Mouse (Mus musculus): Measurements from ENCODE around the gene Ptprh.

Ptprh gene

GRCm38 (mm10) chr7:4603873-4604272, at the start of gene Ptprh:
Gene Ptprh (minus strand): TSS chr7:4604041.
- DNase-seq: no peak

- no peak for DNase-seq
These were observed 49.5 kb upstream of the Ptprh start for GRCm38 (mm10) chr7:4653351-4653750.

GRCm38 (mm10) chr7:4652726-4653125, 48.9 kb upstream of the Ptprh start:
- no peak for DNase-seq

- no peak for DNase-seq
These were observed 47.7 kb upstream of the Ptprh start for GRCm38 (mm10) chr7:4651581-4651980.

- no peak for DNase-seq
These were observed 44.2 kb upstream of the Ptprh start for GRCm38 (mm10) chr7:4647992-4648391.

GRCm38 (mm10) chr7:4647291-4647690, 43.5 kb upstream of the Ptprh start:
- DNase-seq: peak; percentile 63 to 73

- DNase-seq: no peak
These were observed 43.0 kb upstream of the Ptprh start for GRCm38 (mm10) chr7:4646806-4647205.

GRCm38 (mm10) chr7:4643225-4643624, 39.4 kb upstream of the Ptprh start:
- no peak for DNase-seq

- DNase-seq: no peak
These were observed 38.1 kb upstream of the Ptprh start for GRCm38 (mm10) chr7:4641956-4642355.

- DNase-seq: no peak
These were observed 37.3 kb upstream of the Ptprh start for GRCm38 (mm10) chr7:4641155-4641554.

- DNase-seq: no peak
These were observed 32.3 kb upstream of the Ptprh start for GRCm38 (mm10) chr7:4636179-4636578.

- no peak for DNase-seq
These were observed 27.2 kb upstream of the Ptprh start, which contains the start of gene Tmem86b for GRCm38 (mm10) chr7:4631031-4631430. Gene Tmem86b (minus strand): TSS chr7:4631422.

- DNase-seq: no peak
These were observed 26.4 kb upstream of the Ptprh start for GRCm38 (mm10) chr7:4630198-4630597.

- no peak for DNase-seq
These were observed 25.7 kb upstream of the Ptprh start for GRCm38 (mm10) chr7:4629586-4629985.

GRCm38 (mm10) chr7:4625928-4626327, 22.1 kb upstream of the Ptprh start:
- DNase-seq: no peak

- DNase-seq: no peak
These were observed 20.5 kb upstream of the Ptprh start for GRCm38 (mm10) chr7:4624343-4624742.

- peak in 1 of 2 experiments; percentile 65 for DNase-seq
These were observed 19.8 kb upstream of the Ptprh start for GRCm38 (mm10) chr7:4623544-4624189.

GRCm38 (mm10) chr7:4619979-4620378, 16.1 kb upstream of the Ptprh start:
- DNase-seq: peak in 1 of 2 experiments; percentile 56

GRCm38 (mm10) chr7:4613740-4614403, 10.0 kb upstream of the Ptprh start:
- no peak for DNase-seq

- no peak for DNase-seq
These were observed 9.1 kb upstream of the Ptprh start for GRCm38 (mm10) chr7:4612956-4613355.

GRCm38 (mm10) chr7:4612386-4612785, 8.5 kb upstream of the Ptprh start:
- DNase-seq: no peak

GRCm38 (mm10) chr7:4611921-4612341, 8.1 kb upstream of the Ptprh start:
- no peak for DNase-seq

- DNase-seq: no peak
These were observed 7.7 kb upstream of the Ptprh start for GRCm38 (mm10) chr7:4611511-4611910.

- no peak for DNase-seq
These were observed 4.2 kb upstream of the Ptprh start for GRCm38 (mm10) chr7:4608002-4608401.

GRCm38 (mm10) chr7:4602969-4603368, 872 bp downstream of the Ptprh start:
- DNase-seq: no peak
